ENCODE assay signal across 25 mouse cellular contexts in genomic region chr3:155875696-155876095, GRCm38 (mm10).
DNase-seq lines count a peak whose midpoint lies in the region; ATAC-seq and TF ChIP-seq lines count a peak whose summit lies in the region.
"Had no signal": no experiment of that assay in that cellular context is flagged by ENCODE, and none has a peak within 500 bp of the region (broad histone marks: within the 10 kb centered on the region; RNA-seq: fewer than 3 reads in every experiment).

No protein-coding gene starts in this region.

- no peak for ATAC-seq in intestine, embryonic 15.5 days
- no peak for ATAC-seq in liver, embryonic 12.5 days
- ATAC-seq: CD4-positive, CD25-positive, alpha-beta regulatory T cell, adult 4 months; forebrain, embryonic 14.5 days; forebrain, embryonic 16.5 days had no signal

- no peaks in the 10 kb centered on the region for H3K4me1 ChIP-seq in ES-E14 (ENCODE audit: control insufficient read depth in 2 of 2, insufficient read depth in 2 of 2, low read length in 2 of 2, poor library complexity in 1 of 2)
- H3K4me1 ChIP-seq in intestine, embryonic 15.5 days (replicated peaks) = no peaks in the 10 kb centered on the region
- no peaks in the 10 kb centered on the region for H3K4me1 ChIP-seq in liver, embryonic 12.5 days
- H3K4me1 ChIP-seq: embryonic facial prominence, embryonic 13.5 days; embryonic facial prominence, embryonic 15.5 days; forebrain, embryonic 10.5 days; forebrain, embryonic 12.5 days had no signal

- in situ Hi-C loops in ES-E14 (cut with MboI; ENCODE audit: low sequenced_read_pairs in 2 of 2, unreplicated experiment in 2 of 2) = no loop called here

- 89% methylated on average over 3 of the region's 3 CpGs for WGBS in intestine, embryonic 15.5 days
- WGBS in liver, embryonic 12.5 days (ENCODE audit: insufficient replicate concordance) = 78% methylated on average over 3 of the region's 3 CpGs

- no peak overlapping the region for H3K4me3 ChIP-seq in ES-E14 (ENCODE audit: insufficient read depth in 1 of 2, low read depth in 1 of 2, low read length in 2 of 2, poor library complexity in 1 of 2, severe bottlenecking in 1 of 2)
- H3K4me3 ChIP-seq in intestine, embryonic 15.5 days (replicated peaks) = no peak overlapping the region
- no peak overlapping the region for H3K4me3 ChIP-seq in liver, embryonic 12.5 days
- H3K4me3 ChIP-seq: embryonic facial prominence, embryonic 13.5 days; embryonic facial prominence, embryonic 15.5 days; erythroblast, embryonic 14.5 days; forebrain, embryonic 10.5 days; forebrain, embryonic 12.5 days had no signal

- no peak overlapping the region for H3K9ac ChIP-seq in ES-E14 (ENCODE audit: insufficient read depth, low read depth, low read length, poor library complexity, severe bottlenecking)
- H3K9ac ChIP-seq in intestine, embryonic 15.5 days = no peak overlapping the region
- H3K9ac ChIP-seq in liver, embryonic 12.5 days = no peak overlapping the region
- H3K9ac ChIP-seq: embryonic facial prominence, embryonic 13.5 days; embryonic facial prominence, embryonic 15.5 days; forebrain, embryonic 12.5 days had no signal

- no peaks in the 10 kb centered on the region for H3K36me3 ChIP-seq in ES-E14 (ENCODE audit: control insufficient read depth, insufficient read depth, low read length, poor library complexity, severe bottlenecking)
- no peaks in the 10 kb centered on the region for H3K36me3 ChIP-seq in intestine, embryonic 15.5 days
- H3K36me3 ChIP-seq in liver, embryonic 12.5 days = no peaks in the 10 kb centered on the region
- H3K36me3 ChIP-seq: embryonic facial prominence, embryonic 13.5 days; embryonic facial prominence, embryonic 15.5 days; forebrain, embryonic 10.5 days; forebrain, embryonic 12.5 days had no signal

- H3K4me2 ChIP-seq in intestine, embryonic 15.5 days (replicated peaks) = no peak overlapping the region
- H3K4me2 ChIP-seq in liver, embryonic 12.5 days = no peak overlapping the region
- H3K4me2 ChIP-seq: embryonic facial prominence, embryonic 13.5 days; embryonic facial prominence, embryonic 15.5 days; forebrain, embryonic 12.5 days had no signal

- peak; percentile 83 for DNase-seq in 3T3-L1 (ENCODE audit: low read depth, low spot score)
- no peak for DNase-seq in ES-E14 (ENCODE audit: low read depth, low spot score)
- DNase-seq in Muller cell, postnatal 12 days (ENCODE audit: inconsistent ontology term) = peak; percentile 74
- no peak for DNase-seq in urinary bladder, postnatal 36 days (ENCODE audit: low spot score in 2 of 2)
- DNase-seq: adrenal gland, adult 2 months; adrenal gland, postnatal 10 days; adrenal gland, postnatal 25 days; cerebellum, adult 11 months; cerebellum, adult 18-20 months; cerebellum, adult 8-10 months; cerebellum, adult 9-11 months; cerebellum, postnatal 14 days; cerebellum, postnatal 36 days; embryo, embryonic 11 days had no signal

- H3K27ac ChIP-seq in ES-E14 (ENCODE audit: insufficient read depth, low read depth, low read length, poor library complexity, severe bottlenecking) = no peak overlapping the region
- H3K27ac ChIP-seq in intestine, embryonic 15.5 days = no peak overlapping the region
- H3K27ac ChIP-seq in liver, embryonic 12.5 days = no peak overlapping the region
- H3K27ac ChIP-seq: embryonic facial prominence, embryonic 13.5 days; embryonic facial prominence, embryonic 15.5 days; forebrain, embryonic 10.5 days; forebrain, embryonic 12.5 days had no signal

- no peaks in the 10 kb centered on the region for H3K27me3 ChIP-seq in intestine, embryonic 15.5 days (replicated peaks)
- H3K27me3 ChIP-seq in liver, embryonic 12.5 days (replicated peaks) = no peaks in the 10 kb centered on the region
- H3K27me3 ChIP-seq: CH12.LX; embryonic facial prominence, embryonic 13.5 days; embryonic facial prominence, embryonic 15.5 days; forebrain, embryonic 12.5 days had no signal

- H3K9me3 ChIP-seq in ES-E14 (ENCODE audit: control insufficient read depth, insufficient read depth, low read depth, low read length) = no peaks in the 10 kb centered on the region
- no peaks in the 10 kb centered on the region for H3K9me3 ChIP-seq in intestine, embryonic 15.5 days
- H3K9me3 ChIP-seq in liver, embryonic 12.5 days (replicated peaks) = no peaks in the 10 kb centered on the region
- H3K9me3 ChIP-seq: embryonic facial prominence, embryonic 13.5 days; embryonic facial prominence, embryonic 15.5 days; forebrain, embryonic 10.5 days; forebrain, embryonic 12.5 days had no signal

TF ChIP-seq in ES-E14, 5 proteins besides CTCF, POLR2A, EP300 and RAD21:
- TF ChIP-seq ZNF384 (IDR thresholded peaks at IDR 0.05; ENCODE audit: low read depth, low read length) (no peak), MAFK (IDR thresholded peaks at IDR 0.05; ENCODE audit: insufficient read depth, low read depth, low read length) (0 out of 2 replicates have a peak, but pooled peaks have one; percentile 4), ZC3H11A (IDR thresholded peaks at IDR 0.05; ENCODE audit: borderline replicate concordance, low read depth, low read length) (no peak)

Comparison
In these comparisons a context has a peak if more than half of its experiments do, and no peak if none do; other contexts are left out.
1. DNase-seq: peak in 3T3-L1 (single experiment) and Muller cell, postnatal 12 days (single experiment); none in ES-E14 (single experiment) and urinary bladder, postnatal 36 days (0 of 2).